Mouse (Mus musculus) kidney, adult 2 months (tissue): ENCODE measurements around the gene Zfp384.

ENCODE experiments used
- CTCF ChIP-seq: fragments of 200-500 bp; conservative IDR thresholded peaks from 2 replicates; pipeline ENCODE4 v1.5.1; 2011; ENCODE audit warnings: low read depth, mild to moderate bottlenecking, control low read depth, low read length, moderate library complexity, mixed read lengths; ENCODE audit not compliant: insufficient read depth, insufficient read length
- POLR2A ChIP-seq: fragments of 200-500 bp; IDR thresholded peaks from one replicate; pipeline ENCODE4 v1.6.1; 2011; ENCODE audit warnings: low read depth, low read length, control low read depth

- TF ChIP-seq POLR2A: no peak
- TF ChIP-seq CTCF: no peak
Observed at GRCm38 (mm10) chr6:124998066-124998465, 10.9 kb upstream of the Zfp384 start.
